Mouse (Mus musculus) Patski (cell line): Measurements from ENCODE around the gene Mtmr2. TPM values are rescaled to one million over a fixed set of nuclear protein-coding genes. Genes with fewer than 3 reads are reported as not detected.
"Not testable (repeated sequence)": the region's sequence is repeated elsewhere in the genome, so short reads cannot be mapped to it uniquely, and the experiment has no call there.

ENCODE experiments used
- ATAC-seq: fragments of 100-300 bp; one replicate; pipeline ENCODE4 v1.8.0; 2021
- CTCF ChIA-PET: fragments of 350-600 bp; sonication (Branson Sonifier 250); formaldehyde crosslinking; loops from one replicate; lab custom pipeline; 2022; ENCODE audit warnings: inconsistent platforms; lab: Charles Lee
- POLR2A ChIA-PET: fragments of 350-600 bp; sonication (Branson Sonifier 250); formaldehyde crosslinking; loops from one replicate; lab custom pipeline; 2022; ENCODE audit warnings: antibody characterized with exemption, inconsistent platforms; lab: Charles Lee
- DNase-seq: peaks from one replicate; pipeline ENCODE4 v3.0.0-alpha.2; 2011; ENCODE audit warnings: low read depth, low spot score
- H3K27me3 ChIP-seq: fragments of 371-371 bp; one replicate; pipeline ENCODE4 v1.5.1; 2021
- CTCF ChIP-seq: fragments of 100-300 bp; IDR thresholded peaks from one replicate; pipeline ENCODE4 v1.5.1; 2021
- in situ Hi-C: fragments of 300-500 bp; cut with MboI; formaldehyde crosslinking; loops from 3 replicates; pipeline ENCODE4 v1.11.1; 2018; ENCODE audit warnings: low pct_unique_long_range_greater_than_20kb, mixed read lengths
- polyA plus RNA-seq: library from polyadenylated mRNA; unstranded; gene quantifications from one replicate; pipeline ENCODE4 v1.2.3, GENCODE M21; 2021

Gene Mtmr2
- polyA plus RNA-seq, result 68.0 TPM

DNA sequence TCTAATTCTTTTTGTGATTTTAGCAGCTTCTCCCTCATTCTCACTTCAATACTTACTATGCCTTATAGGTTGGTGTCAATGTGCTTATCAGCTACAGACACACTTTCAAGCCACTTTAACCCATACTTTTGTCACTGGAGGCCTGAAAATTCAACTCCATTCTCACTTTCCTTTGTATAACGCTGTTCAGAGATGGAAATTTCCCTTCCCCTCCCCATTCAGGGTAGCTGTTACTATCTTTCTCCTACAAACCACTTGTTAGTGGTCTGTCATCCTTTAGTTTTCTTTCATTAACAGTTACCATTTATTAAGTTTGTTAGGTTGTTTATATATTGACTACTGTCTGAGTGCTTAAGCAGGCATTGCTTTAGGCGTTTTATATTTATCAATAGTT, at the start of gene Mtmr2:
Mtmr2 (plus strand) TSS at position 7 of the 394 bp plus-strand sequence.
- ATAC-seq, result no peak
- H3K27me3 ChIP-seq, result no peaks in the 10 kb centered on the region
- DNase-seq, result no peak
- no peak for TF ChIP-seq CTCF
- POLR2A ChIA-PET, result no interaction called here
- CTCF ChIA-PET, result interaction anchor here (1.2 kb wide), 1 partner anchor 517 kb away, joined by 5 read pairs; no protein-coding TSS in a partner anchor
- in situ Hi-C loops, result no loop called here

DNA sequence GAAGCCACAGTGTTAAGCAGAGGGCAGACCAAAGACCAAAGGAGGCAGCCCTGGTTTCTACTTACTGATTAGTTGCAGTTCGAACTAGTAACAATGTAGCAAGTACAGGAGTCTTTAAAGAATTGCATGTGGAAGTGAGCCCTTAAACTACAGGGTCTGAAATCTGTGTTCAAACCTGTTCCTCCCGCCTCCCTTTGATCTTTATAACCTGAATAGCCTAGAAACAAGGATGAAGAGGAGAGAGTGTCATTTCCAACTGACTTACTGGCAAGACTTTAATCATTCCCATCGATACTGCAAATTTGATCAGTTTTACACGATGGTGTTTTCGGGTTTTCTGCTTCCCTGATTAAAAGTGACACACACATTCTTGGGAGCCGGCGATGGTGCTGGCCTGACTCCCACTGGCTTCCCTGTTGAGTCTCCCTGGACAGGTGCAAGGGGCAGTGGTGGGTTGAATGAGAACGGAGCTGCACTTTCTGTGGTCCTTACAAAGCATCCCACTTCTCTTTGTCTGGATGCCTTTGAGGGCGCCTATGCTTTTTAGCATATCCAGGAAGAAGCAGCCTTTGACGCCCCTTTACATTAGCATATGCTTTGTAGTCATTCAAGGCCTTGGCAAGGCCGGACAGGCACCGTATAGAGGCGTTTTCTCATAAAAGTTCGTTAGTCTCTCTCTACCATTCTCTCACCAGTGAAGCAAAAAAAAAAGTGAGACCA, 49.0 kb upstream of the Mtmr2 start:
- no peak for DNase-seq
- no peaks in the 10 kb centered on the region for H3K27me3 ChIP-seq
- in situ Hi-C loops, result no loop called here
- ATAC-seq, result no peak
- ChIA-PET CTCF (no interaction called here), POLR2A (no interaction called here)
- TF ChIP-seq CTCF, result no peak

DNA sequence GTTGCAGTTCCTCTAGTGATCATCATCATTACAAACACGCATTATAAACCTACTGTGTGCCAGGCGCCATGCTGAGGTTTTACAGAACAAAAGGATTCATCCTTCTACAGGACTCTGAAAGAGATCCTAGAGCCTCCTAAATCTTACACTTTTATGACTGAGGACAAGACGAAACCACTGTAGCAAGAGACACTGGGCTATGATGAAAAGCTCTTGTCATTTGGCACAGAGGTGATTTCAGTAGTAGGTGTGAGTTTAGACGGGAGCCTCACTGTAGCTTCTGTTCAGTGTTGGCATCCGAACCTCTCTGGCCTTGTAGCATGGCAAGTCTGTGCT, 48.5 kb upstream of the Mtmr2 start:
- ATAC-seq, result no peak
- ChIA-PET CTCF (interaction anchor here (0.8 to 1.4 kb wide), 2 partner anchors 10 to 13 kb away, joined by 3 to 5 read pairs; no protein-coding TSS in a partner anchor), POLR2A (no interaction called here)
- DNase-seq, result no peak
- TF ChIP-seq CTCF, result no peak
- no peaks in the 10 kb centered on the region for H3K27me3 ChIP-seq
- in situ Hi-C loops, result no loop called here

DNA sequence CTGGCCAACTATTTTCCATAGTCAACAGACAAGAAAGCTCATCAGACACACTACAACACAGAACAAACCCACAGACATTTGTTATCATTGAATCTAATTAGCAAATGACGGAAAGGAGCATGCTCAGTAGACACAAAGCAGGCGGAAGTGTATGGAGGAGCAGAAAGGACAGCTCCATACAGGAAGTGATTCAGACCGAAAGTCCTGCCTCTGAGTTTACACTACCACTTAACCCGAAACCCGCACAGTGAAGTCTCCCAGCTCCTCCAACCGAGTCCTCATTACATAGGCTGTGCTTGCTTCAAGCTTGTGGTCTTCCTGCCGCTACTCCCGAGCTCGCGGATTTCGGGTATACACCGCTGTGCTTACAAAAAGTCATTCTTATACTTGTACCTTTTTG, 46.4 kb upstream of the Mtmr2 start:
- no peaks in the 10 kb centered on the region for H3K27me3 ChIP-seq
- POLR2A ChIA-PET, result no interaction called here
- ATAC-seq (no peak), DNase-seq (no peak)
- in situ Hi-C loops, result no loop called here
- no peak for TF ChIP-seq CTCF
- CTCF ChIA-PET, result interaction anchor here (1.0 to 2.1 kb wide), 3 partner anchors 15 to 23 kb away, joined by 3 to 5 read pairs (median 4); no protein-coding TSS in a partner anchor

DNA sequence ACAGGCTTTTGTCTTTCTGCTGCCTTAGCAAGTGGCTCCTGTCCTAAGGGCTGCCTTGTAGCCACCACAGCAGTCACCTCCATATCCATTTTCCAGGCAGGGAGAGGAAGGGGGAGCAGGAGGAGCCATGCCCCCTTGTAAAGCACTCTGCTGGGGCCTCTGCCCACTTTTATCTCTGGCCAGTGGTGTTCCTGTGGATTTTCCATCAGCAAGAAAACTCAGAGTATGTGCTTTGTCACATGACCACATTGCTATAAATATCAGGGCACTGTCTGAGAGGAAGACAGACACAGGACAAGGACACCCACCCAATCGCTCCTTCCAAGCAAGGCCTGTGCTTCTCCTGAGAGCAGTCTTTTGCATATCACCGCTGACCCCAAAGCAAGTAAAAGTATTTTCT, 45.1 kb upstream of the Mtmr2 start:
- ATAC-seq (no peak), DNase-seq (no peak)
- ChIA-PET CTCF (interaction anchor here (1.0 to 2.1 kb wide), 3 partner anchors 13 to 24 kb away, joined by 3 to 5 read pairs (median 4); no protein-coding TSS in a partner anchor), POLR2A (no interaction called here)
- in situ Hi-C loops, result no loop called here
- TF ChIP-seq CTCF, result no peak
- no peaks in the 10 kb centered on the region for H3K27me3 ChIP-seq

DNA sequence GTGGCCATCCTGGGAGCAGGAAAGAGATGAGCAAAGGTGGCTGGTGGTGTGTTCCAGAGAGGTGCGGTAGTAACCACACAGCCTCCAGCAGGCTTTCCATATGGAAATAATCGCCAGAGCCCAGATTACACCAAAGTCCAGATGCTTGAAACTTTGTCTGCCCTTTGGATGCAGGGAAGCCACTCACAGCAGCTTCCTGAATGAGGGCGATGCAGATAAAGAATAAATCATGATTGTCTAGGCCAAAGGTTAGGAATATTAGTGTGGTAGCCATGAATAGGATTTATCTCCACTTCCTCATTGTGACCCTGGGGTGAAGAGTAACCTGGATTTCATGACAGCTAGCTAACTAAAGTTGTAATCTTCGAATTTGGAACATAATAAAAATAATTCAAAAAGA, 43.3 kb upstream of the Mtmr2 start:
- DNase-seq (no peak), ATAC-seq (no peak)
- in situ Hi-C loops, result no loop called here
- CTCF ChIA-PET, result interaction anchor here (1.2 kb wide), 1 partner anchor 12 kb away, joined by 3 read pairs; no protein-coding TSS in a partner anchor
- no peaks in the 10 kb centered on the region for H3K27me3 ChIP-seq
- POLR2A ChIA-PET, result no interaction called here
- TF ChIP-seq CTCF, result no peak

DNA sequence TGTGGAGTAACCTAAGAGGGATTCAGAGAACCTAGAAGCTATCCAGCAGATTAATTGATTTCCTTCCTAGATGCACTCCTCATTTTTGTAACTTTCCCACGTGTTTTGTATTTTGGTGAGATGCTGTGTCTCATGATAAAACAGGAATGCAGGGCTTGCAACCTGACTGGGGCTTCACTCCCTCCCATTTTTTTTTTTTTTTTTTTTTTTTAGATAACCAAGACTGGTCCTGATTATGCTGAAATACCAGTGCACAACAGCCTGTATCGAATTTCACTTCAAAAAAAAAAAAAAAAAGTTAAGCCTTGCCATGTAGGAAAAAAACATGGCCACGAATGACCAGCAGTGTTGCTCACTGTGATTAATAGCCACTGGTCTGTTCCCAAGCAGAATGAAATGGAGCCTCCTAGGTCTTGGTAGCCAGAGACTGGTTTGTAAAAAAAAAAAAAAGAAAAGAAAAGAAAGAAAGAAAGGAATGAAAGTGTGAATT, 41.1 kb upstream of the Mtmr2 start:
- TF ChIP-seq CTCF, result no peak
- CTCF ChIA-PET, result interaction anchor here (1.8 to 1.9 kb wide), 2 partner anchors 9 to 10 kb away, joined by 5 to 7 read pairs; no protein-coding TSS in a partner anchor
- DNase-seq (no peak), ATAC-seq (no peak)
- POLR2A ChIA-PET, result no interaction called here
- H3K27me3 ChIP-seq, result no peaks in the 10 kb centered on the region
- in situ Hi-C loops, result no loop called here

DNA sequence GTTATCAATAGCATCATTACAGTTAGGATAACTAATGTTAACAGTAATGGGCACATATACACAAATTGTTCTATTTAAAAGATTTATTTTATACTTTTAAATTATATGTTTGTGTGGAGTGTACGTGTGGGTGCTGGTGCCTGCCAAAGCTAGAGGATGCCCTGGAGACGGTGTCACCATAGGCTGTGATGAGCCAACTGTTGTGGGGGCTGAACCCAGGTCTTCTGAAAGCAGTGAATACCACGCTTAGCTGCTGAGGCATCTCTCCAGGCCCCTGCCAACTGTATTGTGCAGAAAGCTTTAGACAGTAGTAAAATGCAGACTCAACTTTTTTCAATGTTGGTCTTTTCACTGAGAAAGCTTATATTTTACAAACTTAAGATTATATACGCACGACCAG, 38.8 kb upstream of the Mtmr2 start:
- in situ Hi-C loops, result no loop called here
- TF ChIP-seq CTCF, result no peak
- H3K27me3 ChIP-seq, result no peaks in the 10 kb centered on the region
- ChIA-PET CTCF (interaction anchor here (0.8 to 1.2 kb wide), 2 partner anchors 9 to 467 kb away, joined by 3 to 4 read pairs; no protein-coding TSS in a partner anchor), POLR2A (no interaction called here)
- DNase-seq, result no peak
- no peak for ATAC-seq

DNA sequence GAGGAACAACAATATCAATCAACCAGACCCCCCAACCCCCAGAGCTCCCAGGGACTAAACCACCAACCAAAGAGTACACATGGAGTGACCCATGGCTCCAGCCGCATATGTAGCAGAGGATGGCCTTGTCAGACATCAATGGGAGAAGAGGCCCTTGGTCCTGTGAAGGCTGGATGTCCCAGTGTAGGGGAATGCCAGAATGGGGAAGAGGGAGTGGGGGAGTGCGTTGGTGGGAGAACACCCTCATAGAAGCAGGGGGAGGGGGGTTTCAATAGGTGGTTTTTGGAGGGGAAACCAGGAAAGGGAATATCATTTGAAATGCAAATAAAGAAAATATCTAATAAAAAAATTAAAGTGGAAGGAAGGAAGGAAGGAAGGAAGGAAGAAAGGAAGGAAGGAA, 32.3 kb upstream of the Mtmr2 start:
- H3K27me3 ChIP-seq, ATAC-seq, DNase-seq, POLR2A ChIA-PET: not testable (repeated sequence)
- in situ Hi-C loops, result loop anchor here (5.0 kb wide), 1 partner anchor 479 kb away; no protein-coding TSS in a partner anchor
- CTCF ChIA-PET, result interaction anchor here (1.0 to 4.3 kb wide), 18 partner anchors 8 to 488 kb away, joined by 3 to 40 read pairs (median 5); no protein-coding TSS in a partner anchor

DNA sequence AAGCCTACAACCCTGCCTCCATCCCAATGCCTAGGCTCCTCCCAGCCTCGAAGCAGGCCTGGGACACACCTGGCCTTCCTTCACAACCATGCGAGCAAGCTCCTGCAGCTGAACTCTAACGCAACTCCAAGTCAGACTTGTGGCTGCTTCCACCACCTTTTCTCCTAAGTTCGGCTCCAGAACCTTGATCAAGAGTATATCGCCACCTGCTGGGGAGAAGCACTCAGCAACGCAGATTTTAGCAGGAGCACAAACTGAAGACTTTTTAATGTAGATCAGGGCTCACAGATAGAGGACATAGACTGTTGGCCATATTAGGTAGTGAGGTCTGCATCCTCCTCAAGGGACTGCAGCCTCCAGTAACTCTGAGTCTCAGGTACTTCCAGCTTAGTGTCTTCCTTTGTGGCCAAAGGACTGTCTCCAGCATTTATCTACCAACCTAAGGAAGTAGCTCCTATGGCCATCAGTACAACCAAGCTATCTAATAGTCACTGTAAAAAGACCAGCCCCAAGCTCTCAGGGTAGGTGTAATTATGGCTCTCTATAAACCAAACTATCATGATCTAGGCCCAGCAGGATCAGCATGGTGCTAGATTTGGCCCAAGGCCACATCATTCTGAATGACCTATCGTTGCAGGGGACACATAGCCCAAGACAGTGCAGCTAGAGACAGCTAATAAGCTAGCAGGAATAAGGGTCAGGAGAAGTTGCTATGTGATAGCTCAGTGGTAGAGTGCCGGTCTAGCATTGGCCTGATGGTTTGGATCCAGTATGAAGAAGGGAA, 31.7 kb upstream of the Mtmr2 start:
- in situ Hi-C loops, result loop anchor here (5.0 kb wide), 1 partner anchor 479 kb away; no protein-coding TSS in a partner anchor
- ChIA-PET POLR2A (no interaction called here), CTCF (interaction anchor here (0.7 to 4.3 kb wide), 19 partner anchors 8 to 489 kb away, joined by 3 to 40 read pairs (median 5); no protein-coding TSS in a partner anchor)
- DNase-seq (peak; percentile 15), ATAC-seq (peak; percentile 67)
- H3K27me3 ChIP-seq, result no peaks in the 10 kb centered on the region
- peak; percentile 81 for TF ChIP-seq CTCF
